Mouse (Mus musculus) neural tube, embryonic 12.5 days (tissue): ENCODE results near the gene Fads3. TPM values are rescaled to one million over a fixed set of nuclear protein-coding genes. Genes with fewer than 3 reads are reported as not detected.
A peak's percentile ranks its signal among the peaks of the same experiment; 100 is the strongest.

ENCODE experiments used
- ATAC-seq: fragments of 200-750 bp; cut with Nextera tagmentation; 2 replicates; pipeline ENCODE4 v1.8.0; 2017; ENCODE audit warnings: low read depth, mild to moderate bottlenecking, moderate TSS enrichment, moderate library complexity; ENCODE audit not compliant: low FRiP score
- H3K27ac ChIP-seq: fragments of 300-500 bp; sonication (generic); 2 replicates; pipeline ENCODE4 v1.5.1; 2016
- H3K27me3 ChIP-seq: fragments of 300-500 bp; sonication (generic); replicated peaks from 2 replicates; pipeline ENCODE4 v1.6.1; 2016; ENCODE audit warnings: mild to moderate bottlenecking
- H3K36me3 ChIP-seq: fragments of 300-500 bp; sonication (generic); 2 replicates; pipeline ENCODE4 v1.6.1; 2016; ENCODE audit warnings: mild to moderate bottlenecking
- H3K4me1 ChIP-seq: fragments of 300-500 bp; sonication (generic); 2 replicates; pipeline ENCODE4 v1.6.1; 2016
- H3K4me2 ChIP-seq: fragments of 300-500 bp; sonication (generic); replicated peaks from 2 replicates; pipeline ENCODE4 v1.6.1; 2016; ENCODE audit warnings: mild to moderate bottlenecking
- H3K4me3 ChIP-seq: fragments of 300-500 bp; sonication (generic); 2 replicates; pipeline ENCODE4 v1.5.1; 2016
- H3K9ac ChIP-seq: fragments of 300-500 bp; sonication (generic); 2 replicates; pipeline ENCODE4 v1.6.1; 2016; ENCODE audit warnings: mild to moderate bottlenecking
- H3K9me3 ChIP-seq: fragments of 300-500 bp; sonication (generic); 2 replicates; pipeline ENCODE4 v1.6.1; 2016; ENCODE audit warnings: mild to moderate bottlenecking
- WGBS: fragments of 180-500 bp; shearing (Covaris S2); methylation state at CpG from one replicate; pipeline ENCODE4 v1.1.7; 2016; 5-methylcytosine and 5-hydroxymethylcytosine counted together
- polyA plus RNA-seq: library from polyadenylated mRNA; unstranded; fragments of >200 nt; fragmentation: Nextera tagmentation; extraction: Ambion mirVana; gene quantifications from 2 replicates; pipeline ENCODE4 v1.2.1, GENCODE M21; 2016

Fads3 gene
- polyA plus RNA-seq: 11.4 and 13.3 TPM in 2 replicates

DNA sequence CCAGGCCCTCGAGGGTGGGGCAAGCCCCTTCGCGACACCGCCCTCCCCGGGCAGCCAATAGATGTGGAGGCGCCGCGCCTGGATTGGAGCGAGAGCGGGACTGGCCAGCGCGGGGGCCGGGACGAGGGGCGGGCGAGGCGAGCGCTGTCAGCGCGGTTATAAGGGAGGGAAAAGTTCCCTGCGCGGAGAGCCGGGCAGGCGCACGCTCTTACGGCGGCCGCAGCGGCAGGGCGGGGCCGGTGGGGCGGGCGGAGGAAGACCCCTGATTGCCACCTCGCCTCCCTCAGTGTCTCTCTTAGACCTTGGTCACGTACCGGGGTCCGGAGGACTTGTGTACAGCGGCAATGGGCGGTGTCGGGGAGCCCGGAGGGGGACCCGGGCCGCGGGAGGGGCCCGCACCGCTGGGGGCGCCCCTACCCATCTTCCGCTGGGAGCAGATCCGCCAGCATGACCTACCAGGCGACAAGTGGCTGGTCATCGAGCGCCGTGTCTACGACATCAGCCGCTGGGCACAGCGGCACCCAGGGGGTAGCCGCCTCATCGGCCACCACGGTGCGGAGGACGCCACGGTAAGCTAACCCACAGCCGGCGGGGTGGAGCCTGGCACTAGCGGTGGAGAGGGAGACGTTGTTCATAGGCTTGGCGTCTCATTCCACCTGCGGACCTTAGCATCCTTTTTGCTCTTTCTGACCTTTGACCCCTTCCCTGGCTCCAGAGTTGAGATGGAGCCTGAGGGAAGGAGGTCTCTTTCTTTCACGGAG is at the start of gene Fads3:
Fads3 (plus strand) TSS at position 182 of the 761 bp plus-strand sequence.
- peaks cover 3% of the 10 kb centered on the region; the same call in 1 of the 2 replicates for H3K27me3 ChIP-seq
- no peaks in the 10 kb centered on the region for H3K9me3 ChIP-seq
- no peak within 1 kb of the TSS for H3K27ac ChIP-seq
- ATAC-seq: peak; percentile 86
- peak within 1 kb of the TSS; percentile 74 for H3K9ac ChIP-seq
- peak within 1 kb of the TSS; percentile 99 for H3K4me2 ChIP-seq
- no peaks in the 10 kb centered on the region for H3K36me3 ChIP-seq
- peaks cover 18% of the 10 kb centered on the region for H3K4me1 ChIP-seq
- peak within 1 kb of the TSS; percentile 55 for H3K4me3 ChIP-seq
- WGBS: under 1% methylated on average over 67 of the region's 69 CpGs

DNA sequence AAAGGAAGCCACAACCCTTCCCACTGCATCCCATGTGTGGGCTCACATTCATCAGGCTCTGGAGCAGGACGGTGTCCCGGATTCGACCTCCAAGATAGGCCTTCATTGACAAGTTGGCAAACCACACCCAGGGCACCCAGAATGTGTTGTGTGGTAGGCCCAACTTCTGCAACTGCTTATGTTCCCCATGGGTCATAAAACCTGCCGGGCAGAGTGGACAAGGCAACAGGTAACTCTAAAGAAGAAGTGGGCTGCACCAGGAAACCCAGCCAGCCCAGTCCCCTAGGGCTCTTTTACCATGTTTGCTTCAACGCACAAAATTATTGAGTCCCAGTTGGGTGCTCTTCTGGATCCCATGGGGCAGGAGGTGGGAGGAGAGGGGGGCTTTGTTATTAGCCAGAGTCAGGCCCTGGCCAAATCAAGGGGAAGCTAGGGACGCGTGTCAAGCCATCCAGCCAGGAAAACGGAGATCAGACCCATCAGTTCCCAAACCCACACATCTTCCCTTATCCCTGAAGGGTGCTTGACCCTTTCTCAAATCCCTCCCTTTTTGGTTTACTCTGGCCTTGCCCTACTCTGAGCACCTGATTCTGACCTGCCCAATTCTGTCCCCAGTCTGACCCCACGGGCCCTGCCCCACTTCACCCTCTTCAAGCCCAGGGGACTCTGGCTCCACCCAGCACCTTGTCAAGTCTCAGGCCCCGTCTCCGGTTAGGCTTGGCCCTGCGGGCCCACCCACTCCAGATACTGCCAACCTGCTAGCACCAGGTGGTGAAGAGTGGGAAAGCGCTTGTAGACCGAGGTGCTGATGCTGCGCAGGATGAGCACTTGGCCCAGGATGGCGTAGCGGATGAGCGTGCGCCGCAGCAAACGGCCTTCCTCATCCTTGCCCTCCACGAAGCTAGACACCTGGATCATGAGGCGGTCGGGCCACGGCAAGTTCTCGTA is 49.1 kb upstream of the Fads3 start:
- H3K4me1 ChIP-seq: peaks cover 2% of the 10 kb centered on the region; the same call in 1 of the 2 replicates
- peak overlapping the region; percentile 3; the same call in 1 of the 2 replicates for H3K4me3 ChIP-seq
- 0 out of 2 replicates have a peak overlapping the region, but pooled peaks have one; percentile 5 for H3K9ac ChIP-seq
- peak; percentile 51 for ATAC-seq
- 0 out of 2 replicates have a peak, but pooled peaks cover 3% of the 10 kb centered on the region for H3K27me3 ChIP-seq
- no peaks in the 10 kb centered on the region for H3K9me3 ChIP-seq
- H3K36me3 ChIP-seq: no peaks in the 10 kb centered on the region
- 45% methylated on average over 26 of the region's 26 CpGs for WGBS
- no peak overlapping the region for H3K27ac ChIP-seq
- H3K4me2 ChIP-seq: peak overlapping the region; percentile 53

DNA sequence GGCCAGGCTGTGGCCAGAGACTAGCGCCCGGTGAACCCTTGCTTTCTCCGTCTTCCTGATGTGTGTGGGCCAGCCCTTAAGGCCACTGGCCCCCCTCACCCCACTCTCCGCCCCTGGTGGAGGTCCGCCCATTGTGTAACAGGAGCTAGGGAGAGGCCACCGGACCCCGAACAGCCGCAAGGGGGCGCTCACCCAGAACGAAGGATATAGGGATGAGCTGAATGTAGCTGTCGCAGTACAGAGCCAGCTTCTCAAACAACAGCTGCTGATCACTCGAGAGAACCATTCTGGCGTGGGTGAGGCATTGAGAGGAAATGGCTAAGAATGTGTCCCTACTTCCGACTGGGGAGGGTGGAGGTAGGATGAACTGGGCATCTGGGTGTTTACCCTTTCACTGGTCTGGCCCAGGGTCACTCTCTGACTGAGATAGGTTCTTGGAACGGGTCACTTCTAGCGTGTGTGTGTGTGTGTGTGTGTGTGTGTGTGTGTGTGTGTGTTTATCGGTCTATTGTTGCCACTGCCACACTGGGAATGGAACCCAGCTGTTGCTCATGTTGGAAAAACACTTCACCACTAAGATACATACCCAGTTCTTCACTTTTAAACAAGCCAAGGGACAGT is 48.2 kb upstream of the Fads3 start:
- Histone ChIP-seq H3K4me1 (peaks cover 2% of the 10 kb centered on the region; the same call in 1 of the 2 replicates), H3K9ac (0 out of 2 replicates have a peak overlapping the region, but pooled peaks have one; percentile 5), H3K4me2 (peak overlapping the region; percentile 53), H3K36me3 (no peaks in the 10 kb centered on the region), H3K27ac (no peak overlapping the region), H3K27me3 (0 out of 2 replicates have a peak, but pooled peaks cover 3% of the 10 kb centered on the region), H3K4me3 (peak overlapping the region; percentile 3; the same call in 1 of the 2 replicates), H3K9me3 (no peaks in the 10 kb centered on the region)
- 8% methylated on average over 17 of the region's 17 CpGs for WGBS
- ATAC-seq: peak; percentile 89

DNA sequence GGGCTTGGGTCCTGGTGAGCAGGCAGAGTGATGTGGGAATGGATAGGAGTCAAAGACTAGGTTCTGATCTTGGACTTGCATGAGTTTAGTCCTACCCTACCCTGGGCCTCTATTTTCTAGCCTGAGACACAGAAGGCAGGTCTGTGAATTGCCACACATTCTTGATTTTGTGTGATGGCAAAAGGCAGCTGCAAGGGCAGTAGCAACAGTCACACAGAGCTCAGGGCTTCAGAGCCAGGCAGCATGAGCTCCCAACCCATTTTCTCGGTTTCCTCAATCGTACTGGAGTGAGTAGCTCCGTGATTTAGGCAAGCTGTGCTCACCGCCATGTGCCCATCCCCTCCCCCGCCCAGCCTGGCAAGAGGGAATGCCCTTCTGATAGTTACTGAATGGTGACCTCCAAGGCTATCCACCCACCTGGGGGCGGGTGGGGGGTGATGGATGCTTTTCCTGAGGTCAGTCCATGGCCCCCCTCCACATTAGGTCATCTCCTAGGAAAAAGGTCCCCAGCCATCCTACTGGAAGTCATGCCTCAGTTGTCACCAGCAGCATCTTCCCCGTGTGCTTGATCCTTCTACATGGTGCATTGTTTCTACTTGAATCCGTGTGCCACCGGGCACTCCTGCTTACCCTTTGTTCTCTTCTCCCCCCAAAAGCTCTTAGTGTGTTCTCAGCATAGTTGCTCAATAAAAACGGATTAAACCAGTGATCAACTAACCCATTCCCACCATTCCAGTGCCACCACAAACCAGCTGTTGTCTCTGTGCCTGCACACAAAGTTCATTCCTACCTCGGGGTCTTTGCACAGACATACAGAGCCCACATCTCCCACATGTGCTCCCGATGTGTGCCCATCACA is 43.9 kb upstream of the Fads3 start:
- Histone ChIP-seq H3K36me3 (no peaks in the 10 kb centered on the region), H3K4me3 (no peak overlapping the region), H3K27ac (no peak overlapping the region), H3K9me3 (no peaks in the 10 kb centered on the region), H3K9ac (no peak overlapping the region), H3K27me3 (no peaks in the 10 kb centered on the region), H3K4me1 (peaks cover 2% of the 10 kb centered on the region; the same call in 1 of the 2 replicates), H3K4me2 (no peak overlapping the region)
- 72% methylated on average over 12 of the region's 12 CpGs for WGBS
- no peak for ATAC-seq

DNA sequence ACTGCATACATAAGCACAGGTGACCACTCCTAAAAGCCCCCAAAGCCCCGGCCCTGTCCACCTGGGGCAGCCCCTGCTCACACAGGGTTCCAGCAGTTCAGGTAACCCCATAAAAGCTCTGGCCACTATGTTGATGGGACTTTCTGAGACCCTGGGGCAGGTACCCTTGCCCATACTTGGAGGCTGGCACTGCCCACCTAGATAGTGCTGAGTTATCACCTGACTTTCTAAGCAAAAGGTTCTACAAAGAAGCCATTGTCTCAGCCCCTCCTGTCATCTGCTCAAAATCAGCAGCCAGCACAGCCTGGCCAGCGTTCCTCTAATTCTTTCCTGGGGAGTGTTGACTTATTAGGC is 43.3 kb upstream of the Fads3 start:
- Histone ChIP-seq H3K9ac (no peak overlapping the region), H3K9me3 (no peaks in the 10 kb centered on the region), H3K4me1 (0 out of 2 replicates have a peak, but pooled peaks cover 2% of the 10 kb centered on the region), H3K4me3 (no peak overlapping the region), H3K4me2 (no peak overlapping the region), H3K27ac (no peak overlapping the region), H3K27me3 (no peaks in the 10 kb centered on the region), H3K36me3 (no peaks in the 10 kb centered on the region)
- ATAC-seq: no peak
- WGBS: 75% methylated on average over 2 of the region's 2 CpGs

DNA sequence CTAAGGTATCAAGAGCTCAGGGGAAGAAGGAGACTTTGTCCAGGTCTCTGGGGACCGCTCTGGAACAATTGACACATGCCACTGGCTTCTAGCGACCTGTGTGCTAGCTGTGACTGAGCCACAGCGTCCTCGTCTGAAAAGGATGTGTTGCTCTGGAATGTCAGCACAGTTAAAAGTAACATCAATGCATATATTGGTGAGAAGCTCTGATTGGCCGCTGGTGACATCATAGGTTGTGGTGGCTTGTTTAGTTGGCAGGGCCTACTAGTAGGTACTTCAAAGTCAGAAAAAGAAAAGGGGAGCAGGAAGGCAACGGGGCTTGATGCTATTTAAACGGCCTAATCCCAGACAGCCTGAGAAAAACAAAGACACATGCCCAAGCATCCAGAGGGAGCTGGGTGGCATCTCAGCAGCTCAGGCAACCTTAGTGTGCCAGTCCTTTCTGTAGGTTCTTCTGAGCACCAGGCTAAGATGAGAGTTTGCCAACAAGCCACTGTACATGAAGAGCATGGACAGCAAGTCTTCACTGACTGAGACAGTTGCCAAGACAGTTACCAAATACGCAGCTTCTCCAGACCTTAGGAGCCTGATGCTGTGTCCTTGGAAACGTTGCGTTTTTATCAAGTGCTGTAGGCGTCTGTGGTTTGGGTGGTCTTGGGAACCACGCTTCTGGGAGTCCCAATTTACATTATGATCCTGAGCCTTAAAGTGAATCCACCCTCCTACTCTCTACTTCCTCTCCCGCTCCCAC is 42.5 kb upstream of the Fads3 start:
- H3K9me3 ChIP-seq: no peaks in the 10 kb centered on the region
- ATAC-seq: no peak
- no peaks in the 10 kb centered on the region for H3K36me3 ChIP-seq
- no peak overlapping the region for H3K4me2 ChIP-seq
- no peaks in the 10 kb centered on the region for H3K27me3 ChIP-seq
- H3K9ac ChIP-seq: no peak overlapping the region
- no peaks in the 10 kb centered on the region for H3K4me1 ChIP-seq
- H3K4me3 ChIP-seq: no peak overlapping the region
- WGBS: 72% methylated on average over 13 of the region's 13 CpGs
- no peak overlapping the region for H3K27ac ChIP-seq

DNA sequence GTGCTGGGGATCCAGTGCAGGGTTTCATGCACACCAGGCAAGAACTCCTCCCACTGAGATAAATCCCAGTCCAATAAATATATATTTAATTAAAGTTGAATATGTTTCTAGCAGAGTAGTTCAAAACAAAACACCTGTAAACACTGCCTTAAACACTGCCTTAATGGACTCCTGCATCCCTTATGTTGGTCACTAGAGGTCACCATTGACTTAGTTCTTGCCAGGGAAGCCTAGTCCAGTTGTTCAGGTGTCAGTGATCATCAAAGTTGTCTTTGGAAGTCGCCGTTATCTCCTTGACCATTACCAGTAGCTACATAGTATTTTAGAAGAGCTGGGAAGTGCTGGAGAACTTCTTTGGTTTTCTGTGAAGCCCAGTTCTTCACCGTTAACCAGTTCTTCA is 41.0 kb upstream of the Fads3 start:
- Histone ChIP-seq H3K4me2 (no peak overlapping the region), H3K27me3 (no peaks in the 10 kb centered on the region), H3K27ac (no peak overlapping the region), H3K4me3 (no peak overlapping the region), H3K4me1 (no peaks in the 10 kb centered on the region), H3K9me3 (no peaks in the 10 kb centered on the region), H3K36me3 (no peaks in the 10 kb centered on the region), H3K9ac (no peak overlapping the region)
- ATAC-seq: peak; percentile 41; the same call in 1 of the 2 replicates
- WGBS: 33% methylated on average over 3 of the region's 3 CpGs

DNA sequence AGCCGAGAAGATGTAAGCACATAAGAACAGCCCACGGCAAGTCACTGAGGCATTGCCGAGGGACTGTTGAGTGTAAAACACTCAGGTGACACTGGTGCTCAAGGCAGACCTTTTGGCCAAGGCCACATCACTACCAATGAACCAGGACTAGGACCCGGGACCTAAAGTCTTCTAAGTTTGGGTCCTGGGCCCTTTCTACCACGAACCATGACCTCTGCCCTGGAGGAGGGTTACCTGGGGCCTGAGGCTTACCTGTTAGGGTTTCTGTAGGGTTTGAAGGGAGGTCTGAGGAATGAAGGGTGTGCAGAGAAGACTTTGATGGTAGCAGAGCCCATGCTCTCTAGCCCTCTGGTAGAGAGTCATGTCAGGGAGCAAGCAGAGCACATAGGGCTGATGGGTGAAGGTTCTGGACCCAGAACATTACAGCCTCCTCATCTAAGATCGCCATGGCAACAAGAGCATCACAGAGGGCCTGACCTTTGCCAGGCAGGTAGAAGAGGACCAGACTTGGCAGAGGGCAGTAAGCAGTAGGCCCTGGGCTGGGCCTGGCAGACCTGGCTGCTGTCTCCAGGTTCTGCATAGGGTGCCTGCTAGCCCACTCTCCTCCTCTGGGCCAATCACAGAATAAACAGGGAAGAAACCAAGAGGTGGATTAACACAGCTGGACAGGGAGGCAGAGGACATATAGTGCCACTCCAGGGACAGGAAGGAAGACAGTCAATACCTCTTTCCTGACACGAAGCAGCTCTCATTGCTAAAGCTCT is 40.0 kb upstream of the Fads3 start, which contains the start of the genes Best1 and Rab3il1:
Best1 (minus strand) TSS at position 428 of the 764 bp plus-strand sequence.
Rab3il1 (plus strand) TSS at position 464 of the 764 bp plus-strand sequence.
- no peak within 1 kb of the TSS for H3K4me3 ChIP-seq
- 79% methylated on average over 7 of the region's 7 CpGs for WGBS
- no peak for ATAC-seq
- H3K27ac ChIP-seq: no peak within 1 kb of the TSS
- no peaks in the 10 kb centered on the region for H3K4me1 ChIP-seq
- H3K36me3 ChIP-seq: no peaks in the 10 kb centered on the region
- H3K27me3 ChIP-seq: no peaks in the 10 kb centered on the region
- no peaks in the 10 kb centered on the region for H3K9me3 ChIP-seq
- H3K9ac ChIP-seq: no peak within 1 kb of the TSS
- H3K4me2 ChIP-seq: no peak within 1 kb of the TSS

DNA sequence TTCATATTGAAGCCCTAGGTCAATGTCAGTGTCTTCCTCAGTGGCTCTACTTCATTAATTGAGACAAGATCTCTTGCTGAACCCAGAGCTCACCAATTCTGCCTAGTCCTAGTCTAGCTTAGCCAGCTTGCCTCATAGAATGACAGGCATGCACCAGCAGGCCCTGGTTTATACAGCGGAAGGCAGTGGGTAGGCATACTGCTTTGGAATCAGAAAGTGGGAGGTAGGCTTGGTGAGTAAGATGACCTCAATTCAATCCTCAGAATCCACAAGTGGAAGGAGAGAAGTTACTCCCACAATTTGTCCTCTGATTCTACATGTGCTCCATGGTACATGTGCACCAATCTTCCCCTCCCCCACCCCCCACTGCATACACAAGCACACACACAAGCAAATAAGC is 37.7 kb upstream of the Fads3 start:
- H3K9ac ChIP-seq: no peak overlapping the region
- 85% methylated on average over 1 of the region's 1 CpGs for WGBS
- no peaks in the 10 kb centered on the region for H3K4me1 ChIP-seq
- no peak overlapping the region for H3K27ac ChIP-seq
- no peak for ATAC-seq
- no peak overlapping the region for H3K4me2 ChIP-seq
- H3K4me3 ChIP-seq: no peak overlapping the region
- no peaks in the 10 kb centered on the region for H3K27me3 ChIP-seq
- H3K9me3 ChIP-seq: no peaks in the 10 kb centered on the region
- H3K36me3 ChIP-seq: no peaks in the 10 kb centered on the region

DNA sequence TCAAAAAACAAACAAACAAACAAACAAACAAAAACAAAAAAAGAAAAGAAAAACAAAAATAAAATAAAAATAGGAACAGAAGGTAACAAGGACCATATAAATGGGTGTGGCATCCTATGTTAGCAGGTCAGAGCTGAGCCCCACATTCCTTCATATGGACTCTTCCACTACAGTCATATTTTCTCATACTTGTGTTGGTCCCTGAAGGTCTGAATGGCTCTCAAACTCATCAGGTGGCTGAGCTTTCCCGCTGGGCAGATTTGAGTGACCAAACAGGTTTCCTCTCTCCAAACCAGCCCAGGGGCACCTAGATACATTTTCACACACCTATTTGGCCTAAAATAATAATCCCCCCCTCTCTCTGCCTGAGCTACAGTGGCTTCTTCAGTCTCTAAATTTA is 30.0 kb upstream of the Fads3 start:
- no peak for ATAC-seq
- Histone ChIP-seq H3K9ac (no peak overlapping the region), H3K27me3 (no peaks in the 10 kb centered on the region), H3K4me1 (no peaks in the 10 kb centered on the region; the same call in 1 of the 2 replicates), H3K4me2 (no peak overlapping the region), H3K27ac (no peak overlapping the region), H3K9me3 (no peaks in the 10 kb centered on the region), H3K4me3 (no peak overlapping the region), H3K36me3 (no peaks in the 10 kb centered on the region)
- WGBS: 83% methylated on average over 1 of the region's 1 CpGs
